Mouse (Mus musculus): ENCODE results near the gene Sh3bp5. TPM values are rescaled to one million over a fixed set of nuclear protein-coding genes. Genes with fewer than 3 reads are reported as not detected.

The Sh3bp5 gene
- polyA plus RNA-seq, 1 experiment = 2.2 TPM

DNA sequence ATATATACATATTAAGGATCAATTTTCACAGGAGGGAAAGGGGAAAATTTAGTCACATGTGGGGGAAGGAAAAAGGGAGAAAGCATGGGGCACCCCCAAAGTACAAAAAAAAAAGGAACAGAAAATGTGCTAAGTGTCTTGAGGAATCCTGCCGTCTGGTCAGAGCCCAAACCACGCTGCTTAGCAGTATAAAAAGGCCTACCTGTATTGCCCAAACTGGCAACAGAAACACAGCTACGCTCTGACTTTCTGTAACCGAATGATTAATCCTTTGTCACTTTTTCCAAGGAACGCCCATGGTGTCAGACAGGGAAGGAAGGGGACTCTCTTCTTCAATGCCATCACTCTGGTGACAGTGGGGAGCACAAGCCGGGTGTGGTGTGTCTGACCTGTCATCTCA, 30.2 kb downstream of the Sh3bp5 start:
- Histone ChIP-seq H3K9me3 (no peaks in the 10 kb centered on the region), H3K4me3 (replicated peaks) (no peak overlapping the region), H3K36me3 (replicated peaks; ENCODE audit: low read length) (no peaks in the 10 kb centered on the region), H3K27me3 (replicated peaks) (peaks cover 58% of the 10 kb centered on the region), H3K4me1 (peaks cover 26% of the 10 kb centered on the region)
- TF ChIP-seq GATA1 (IDR thresholded peaks at IDR 0.05; ENCODE audit: borderline replicate concordance, low read length) = no peak
- TF ChIP-seq FLI1 (IDR thresholded peaks at IDR 0.05; ENCODE audit: low read length) = no peak

DNA sequence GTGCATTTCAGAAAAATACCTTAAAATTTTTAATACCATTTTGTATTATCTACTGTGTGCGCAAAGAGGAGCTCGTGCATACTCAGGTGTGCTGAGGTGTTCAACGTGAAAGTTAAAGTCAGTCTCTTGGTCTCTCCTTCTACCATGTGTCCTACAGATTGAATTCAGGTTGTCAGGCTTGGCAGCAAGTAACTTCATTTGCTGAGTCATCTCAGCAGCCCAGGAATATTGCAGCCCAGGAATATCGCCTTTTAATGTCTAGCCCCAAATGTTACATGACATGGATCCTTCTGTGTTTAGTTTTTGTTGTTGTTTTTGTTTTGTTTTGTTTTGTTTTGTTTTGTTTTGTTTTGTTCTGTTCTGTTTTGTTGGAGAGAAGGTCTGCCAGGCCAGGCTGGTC, 31.2 kb downstream of the Sh3bp5 start:
- H3K4me3 ChIP-seq (replicated peaks) = no peak overlapping the region
- H3K27me3 ChIP-seq (replicated peaks) = peaks cover 58% of the 10 kb centered on the region
- H3K36me3 ChIP-seq (replicated peaks; ENCODE audit: low read length) = no peaks in the 10 kb centered on the region
- no peaks in the 10 kb centered on the region for H3K9me3 ChIP-seq
- TF ChIP-seq FLI1 (IDR thresholded peaks at IDR 0.05; ENCODE audit: low read length) (no peak), GATA1 (IDR thresholded peaks at IDR 0.05; ENCODE audit: borderline replicate concordance, low read length) (no peak)
- peaks cover 21% of the 10 kb centered on the region for H3K4me1 ChIP-seq

DNA sequence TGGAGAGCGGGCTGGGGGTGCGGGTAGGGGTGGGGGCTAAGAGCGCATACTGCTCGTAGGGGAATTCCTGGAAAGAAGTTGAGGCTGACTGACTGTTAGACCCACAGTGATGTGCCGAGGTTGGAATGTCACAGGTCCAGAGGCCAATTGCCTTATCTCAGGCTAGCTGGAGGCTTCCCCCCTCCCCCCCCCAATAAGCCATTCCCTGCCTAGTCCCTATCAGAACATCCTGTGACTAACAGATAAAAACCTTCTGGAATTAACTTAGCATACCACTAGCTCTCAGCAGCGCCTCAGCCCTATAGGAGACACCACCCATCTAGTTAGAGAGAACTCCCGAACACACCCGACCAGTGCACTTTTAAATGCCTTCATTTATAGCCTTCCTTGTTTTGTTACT, 31.9 kb downstream of the Sh3bp5 start:
- H3K4me1 ChIP-seq = peaks cover 21% of the 10 kb centered on the region
- no peaks in the 10 kb centered on the region for H3K9me3 ChIP-seq
- peaks cover 58% of the 10 kb centered on the region for H3K27me3 ChIP-seq (replicated peaks)
- H3K4me3 ChIP-seq (replicated peaks) = no peak overlapping the region
- no peaks in the 10 kb centered on the region for H3K36me3 ChIP-seq (replicated peaks; ENCODE audit: low read length)
- TF ChIP-seq GATA1 (IDR thresholded peaks at IDR 0.05; ENCODE audit: borderline replicate concordance, low read length) (no peak), FLI1 (IDR thresholded peaks at IDR 0.05; ENCODE audit: low read length) (no peak)

DNA sequence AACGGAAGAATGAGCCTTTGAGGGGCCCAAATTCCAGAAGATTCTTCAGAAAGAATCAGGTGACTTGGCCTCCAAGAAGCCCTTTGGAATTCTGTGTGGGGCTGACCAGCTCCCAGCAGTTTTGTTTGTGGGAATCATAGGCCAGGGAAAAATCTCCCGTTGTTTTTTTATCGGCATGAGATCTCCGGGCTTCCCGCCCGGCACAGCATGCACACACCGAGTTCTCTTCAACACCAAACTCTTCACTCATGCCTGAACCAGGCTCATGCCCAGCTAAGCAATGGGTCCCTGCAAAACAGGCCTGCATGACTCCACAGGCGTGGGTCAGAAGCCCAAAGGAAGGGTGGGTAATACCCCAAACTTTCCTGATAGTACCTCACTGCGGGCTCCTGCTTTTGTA, 32.3 kb downstream of the Sh3bp5 start:
- peaks cover 21% of the 10 kb centered on the region for H3K4me1 ChIP-seq
- TF ChIP-seq FLI1 (IDR thresholded peaks at IDR 0.05; ENCODE audit: low read length) (no peak), GATA1 (IDR thresholded peaks at IDR 0.05; ENCODE audit: borderline replicate concordance, low read length) (no peak)
- no peaks in the 10 kb centered on the region for H3K9me3 ChIP-seq
- H3K4me3 ChIP-seq (replicated peaks) = no peak overlapping the region
- H3K36me3 ChIP-seq (replicated peaks; ENCODE audit: low read length) = no peaks in the 10 kb centered on the region
- H3K27me3 ChIP-seq (replicated peaks) = peaks cover 61% of the 10 kb centered on the region

DNA sequence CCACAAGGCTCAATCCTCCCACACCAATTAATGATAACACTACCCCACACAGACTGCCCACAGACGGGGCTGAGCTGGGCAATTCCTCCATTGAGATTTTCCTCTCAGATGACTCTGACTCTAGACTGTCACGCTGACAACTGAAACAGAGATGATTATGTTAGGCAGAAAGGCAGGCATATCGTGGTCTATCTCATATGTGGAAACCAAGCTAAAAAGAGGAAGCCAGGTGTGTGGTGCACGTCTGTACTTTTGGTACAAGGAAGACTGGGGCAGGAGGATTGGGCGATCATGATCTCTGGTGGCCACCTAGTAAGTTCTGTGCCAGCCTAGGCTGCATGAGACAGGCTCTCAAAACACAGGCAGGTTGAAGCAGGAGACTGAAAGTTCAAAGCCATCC, 33.2 kb downstream of the Sh3bp5 start:
- peaks cover 15% of the 10 kb centered on the region for H3K4me1 ChIP-seq
- no peaks in the 10 kb centered on the region for H3K36me3 ChIP-seq (replicated peaks; ENCODE audit: low read length)
- TF ChIP-seq FLI1 (IDR thresholded peaks at IDR 0.05; ENCODE audit: low read length) (no peak), GATA1 (IDR thresholded peaks at IDR 0.05; ENCODE audit: borderline replicate concordance, low read length) (no peak)
- peaks cover 58% of the 10 kb centered on the region for H3K27me3 ChIP-seq (replicated peaks)
- no peak overlapping the region for H3K4me3 ChIP-seq (replicated peaks)
- H3K9me3 ChIP-seq = no peaks in the 10 kb centered on the region

DNA sequence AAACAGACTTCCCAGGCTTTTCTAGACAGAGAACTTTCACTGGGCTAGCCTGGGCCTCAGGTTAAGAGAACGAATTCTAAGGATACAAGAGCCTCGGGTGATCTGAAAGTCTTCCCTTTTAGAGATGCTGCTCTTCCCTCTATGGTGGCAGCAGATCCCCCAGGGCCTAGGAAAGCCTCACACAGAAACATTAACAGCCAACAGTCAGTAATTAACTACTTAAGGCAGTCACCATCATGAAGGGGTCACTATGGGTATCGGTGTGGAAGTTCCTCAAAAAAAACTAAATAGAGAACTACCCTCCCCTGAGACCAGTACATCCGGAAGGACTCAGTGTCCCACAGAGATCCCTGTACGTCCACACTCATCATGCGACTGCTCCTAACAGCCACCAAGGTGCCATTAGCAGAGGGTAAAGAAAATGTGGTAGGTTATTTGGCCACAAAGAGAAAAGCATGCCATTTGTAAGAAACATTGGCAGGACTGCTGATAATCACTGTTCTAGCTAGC, 33.9 kb downstream of the Sh3bp5 start:
- H3K4me1 ChIP-seq = peaks cover 14% of the 10 kb centered on the region
- TF ChIP-seq GATA1 (IDR thresholded peaks at IDR 0.05; ENCODE audit: borderline replicate concordance, low read length) (no peak), FLI1 (IDR thresholded peaks at IDR 0.05; ENCODE audit: low read length) (no peak)
- H3K4me3 ChIP-seq (replicated peaks) = no peak overlapping the region
- H3K36me3 ChIP-seq (replicated peaks; ENCODE audit: low read length) = no peaks in the 10 kb centered on the region
- H3K9me3 ChIP-seq = no peaks in the 10 kb centered on the region
- H3K27me3 ChIP-seq (replicated peaks) = peaks cover 56% of the 10 kb centered on the region

DNA sequence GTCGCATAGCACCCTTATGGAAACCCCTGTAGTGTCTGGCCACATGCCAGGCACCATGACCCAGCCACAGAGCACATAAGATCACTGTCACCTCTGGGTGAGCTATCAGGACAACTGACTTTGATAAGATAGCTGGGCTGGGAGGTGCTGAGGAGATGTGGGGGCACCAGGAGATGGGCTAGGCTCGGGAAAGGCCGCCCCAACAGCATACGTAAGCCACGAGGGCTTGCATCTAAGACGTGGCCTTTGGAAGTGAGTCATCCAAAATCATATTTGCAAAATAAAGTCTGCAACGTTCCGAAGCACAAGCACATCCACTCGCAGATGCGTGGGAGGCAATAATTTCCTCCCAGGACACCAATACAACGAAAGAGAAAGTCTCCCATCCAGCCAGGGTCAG, 35.0 kb downstream of the Sh3bp5 start:
- Histone ChIP-seq H3K27me3 (replicated peaks) (peaks cover 53% of the 10 kb centered on the region), H3K9me3 (0 out of 2 replicates have a peak, but pooled peaks cover under 1% of the 10 kb centered on the region), H3K4me3 (replicated peaks) (no peak overlapping the region), H3K4me1 (peaks cover 14% of the 10 kb centered on the region), H3K36me3 (replicated peaks; ENCODE audit: low read length) (no peaks in the 10 kb centered on the region)
- TF ChIP-seq FLI1 (IDR thresholded peaks at IDR 0.05; ENCODE audit: low read length) (no peak), GATA1 (IDR thresholded peaks at IDR 0.05; ENCODE audit: borderline replicate concordance, low read length) (no peak)

DNA sequence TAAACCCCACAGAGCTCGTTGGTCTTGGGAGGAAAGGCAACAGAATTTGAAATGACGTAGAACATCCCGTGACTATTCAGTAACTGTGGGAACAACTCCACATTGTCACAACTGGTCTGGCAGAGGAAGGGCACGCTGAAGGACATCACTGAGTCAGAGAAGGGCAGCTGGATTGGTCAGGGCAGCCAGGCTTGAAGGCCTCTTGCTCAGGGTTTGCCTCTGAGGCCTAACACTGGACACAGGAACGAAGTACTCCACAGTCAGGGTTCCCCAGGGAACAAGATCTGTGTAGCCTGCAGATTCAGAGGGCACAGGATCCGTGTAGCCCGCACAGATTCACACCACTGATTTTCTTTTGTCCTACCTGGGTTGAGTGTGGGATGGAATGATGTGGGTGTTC, 35.6 kb downstream of the Sh3bp5 start:
- no peak overlapping the region for H3K4me3 ChIP-seq (replicated peaks)
- TF ChIP-seq FLI1 (IDR thresholded peaks at IDR 0.05; ENCODE audit: low read length) = no peak
- no peak for TF ChIP-seq GATA1 (IDR thresholded peaks at IDR 0.05; ENCODE audit: borderline replicate concordance, low read length)
- H3K27me3 ChIP-seq (replicated peaks) = peaks cover 59% of the 10 kb centered on the region
- peaks cover 7% of the 10 kb centered on the region for H3K9me3 ChIP-seq
- peaks cover 14% of the 10 kb centered on the region for H3K4me1 ChIP-seq
- H3K36me3 ChIP-seq (replicated peaks; ENCODE audit: low read length) = no peaks in the 10 kb centered on the region

DNA sequence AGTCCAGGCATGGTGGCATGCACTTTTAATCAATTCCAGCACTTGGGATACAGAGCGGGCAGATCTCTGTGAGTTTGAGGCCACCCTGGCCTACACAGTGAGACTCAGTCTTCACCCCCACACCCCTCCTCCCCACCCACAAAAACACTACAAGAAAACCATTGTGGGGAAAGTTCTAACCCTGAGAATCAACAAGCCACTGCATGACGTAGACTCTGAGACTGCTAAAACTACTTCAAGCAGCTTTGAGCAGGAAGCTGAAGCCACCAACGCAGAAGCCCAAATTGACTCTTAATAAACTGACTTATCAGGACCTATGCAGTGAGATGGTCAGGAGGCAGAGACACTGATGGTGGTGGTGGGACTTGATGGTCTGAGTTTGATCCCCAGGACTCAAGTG, 36.6 kb downstream of the Sh3bp5 start:
- H3K27me3 ChIP-seq (replicated peaks) = peaks cover 63% of the 10 kb centered on the region
- peaks cover 13% of the 10 kb centered on the region for H3K9me3 ChIP-seq
- no peak overlapping the region for H3K4me3 ChIP-seq (replicated peaks)
- no peak for TF ChIP-seq GATA1 (IDR thresholded peaks at IDR 0.05; ENCODE audit: borderline replicate concordance, low read length)
- no peak for TF ChIP-seq FLI1 (IDR thresholded peaks at IDR 0.05; ENCODE audit: low read length)
- peaks cover 13% of the 10 kb centered on the region for H3K4me1 ChIP-seq
- no peaks in the 10 kb centered on the region for H3K36me3 ChIP-seq (replicated peaks; ENCODE audit: low read length)

DNA sequence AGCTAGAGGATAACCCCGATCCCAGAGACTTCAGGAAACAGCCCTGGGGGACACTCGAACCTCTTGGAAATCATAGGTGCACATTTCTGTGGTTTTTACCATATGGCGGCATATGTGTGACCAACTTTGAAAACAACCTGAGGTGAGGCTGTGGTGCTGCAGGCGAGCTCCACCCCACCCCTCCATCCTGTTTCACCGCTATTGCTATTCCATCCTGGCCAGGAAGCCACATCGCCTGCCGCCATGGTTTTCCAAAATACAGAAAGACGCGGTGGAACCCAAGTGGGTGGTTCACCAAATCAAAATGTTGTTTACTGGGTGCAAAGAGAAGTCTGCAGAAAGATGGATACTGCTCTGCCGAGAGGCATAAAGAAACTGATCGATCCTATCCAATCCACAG, 37.1 kb downstream of the Sh3bp5 start:
- H3K36me3 ChIP-seq (replicated peaks; ENCODE audit: low read length) = no peaks in the 10 kb centered on the region
- H3K9me3 ChIP-seq = peaks cover 13% of the 10 kb centered on the region
- H3K4me1 ChIP-seq = peaks cover 9% of the 10 kb centered on the region; the same call in 1 of the 2 replicates
- H3K4me3 ChIP-seq (replicated peaks) = no peak overlapping the region
- peaks cover 67% of the 10 kb centered on the region for H3K27me3 ChIP-seq (replicated peaks)
- TF ChIP-seq GATA1 (IDR thresholded peaks at IDR 0.05; ENCODE audit: borderline replicate concordance, low read length) (no peak), FLI1 (IDR thresholded peaks at IDR 0.05; ENCODE audit: low read length) (no peak)
